Mouse (Mus musculus): ENCODE data around the gene Trappc3l. TPM values are rescaled to one million over a fixed set of nuclear protein-coding genes. Genes with fewer than 3 reads are reported as not detected.

Trappc3l gene
- polyA plus RNA-seq, 1 experiment from 2014 or later = not detected

- WGBS = 85% methylated on average over 5 of the region's 5 CpGs
- ATAC-seq (ENCODE audit: insufficient number of reproducible peaks, low FRiP score, low TSS enrichment, low read depth) (no peak), DNase-seq (ENCODE audit: low spot score) (no peak)
- Histone ChIP-seq H3K9ac (ENCODE audit: low read length) (no peak overlapping the region), H3K27me3 (ENCODE audit: control insufficient read depth, insufficient read depth, low read length) (no peaks in the 10 kb centered on the region), H3K36me3 (ENCODE audit: control insufficient read depth, insufficient read depth, low read length) (no peaks in the 10 kb centered on the region), H3K4me1 (ENCODE audit: control insufficient read depth, insufficient read depth, low read length) (no peaks in the 10 kb centered on the region), H3K4me2 (ENCODE audit: low read depth, severe bottlenecking) (no peak overlapping the region), H3K4me3 (ENCODE audit: low read depth, low read length) (no peak overlapping the region), H3K9me3 (ENCODE audit: control insufficient read depth, low read length) (no peaks in the 10 kb centered on the region), H3K27ac (replicated peaks; ENCODE audit: low read depth, low read length) (no peak overlapping the region)
These were observed 37.3 kb downstream of the Trappc3l start for GRCm38 (mm10) chr10:34074522-34075200.

DNA sequence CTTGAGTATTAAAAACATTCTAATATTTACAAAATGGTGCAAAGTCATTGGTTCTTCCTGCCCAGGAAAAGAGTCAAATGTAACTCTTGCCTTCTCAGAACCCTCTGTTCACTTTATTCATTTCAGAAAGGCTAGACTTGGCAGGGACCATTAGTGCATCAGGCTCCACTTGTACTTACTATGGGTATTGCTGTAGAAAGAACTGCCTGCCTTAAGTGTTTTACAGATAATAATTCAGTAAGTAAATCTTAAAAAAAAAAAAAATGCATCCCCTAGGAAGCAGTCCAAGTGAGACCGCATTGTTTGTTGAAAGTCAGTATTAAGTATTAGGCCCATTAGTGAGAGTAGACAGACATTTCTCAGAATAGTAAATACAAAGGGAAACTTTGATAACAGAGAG, 49.1 kb downstream of the Trappc3l start:
- ATAC-seq (ENCODE audit: insufficient number of reproducible peaks, low FRiP score, low TSS enrichment, low read depth) = no peak
- H3K27me3 ChIP-seq (ENCODE audit: control insufficient read depth, insufficient read depth, low read length) = no peaks in the 10 kb centered on the region
- no peak overlapping the region for H3K4me3 ChIP-seq (ENCODE audit: low read depth, low read length)
- WGBS = 95% methylated on average over 1 of the region's 1 CpGs
- no peaks in the 10 kb centered on the region for H3K36me3 ChIP-seq (ENCODE audit: control insufficient read depth, insufficient read depth, low read length)
- no peak overlapping the region for H3K9ac ChIP-seq (ENCODE audit: low read length)
- no peak overlapping the region for H3K4me2 ChIP-seq (ENCODE audit: low read depth, severe bottlenecking)
- no peak for DNase-seq (ENCODE audit: low spot score)
- no peaks in the 10 kb centered on the region for H3K9me3 ChIP-seq (ENCODE audit: control insufficient read depth, low read length)
- no peak overlapping the region for H3K27ac ChIP-seq (replicated peaks; ENCODE audit: low read depth, low read length)
- H3K4me1 ChIP-seq (ENCODE audit: control insufficient read depth, insufficient read depth, low read length) = no peaks in the 10 kb centered on the region

GRCm38 (mm10) chr10:34088515-34088914, 51.1 kb downstream of the Trappc3l start:
- DNase-seq (ENCODE audit: low spot score) (no peak), ATAC-seq (ENCODE audit: insufficient number of reproducible peaks, low FRiP score, low TSS enrichment, low read depth) (no peak)
- H3K9ac ChIP-seq (ENCODE audit: low read length) = no peak overlapping the region
- 85% methylated on average over 2 of the region's 2 CpGs for WGBS
- H3K4me3 ChIP-seq (ENCODE audit: low read depth, low read length) = no peak overlapping the region
- no peak overlapping the region for H3K4me2 ChIP-seq (ENCODE audit: low read depth, severe bottlenecking)
- H3K27me3 ChIP-seq (ENCODE audit: control insufficient read depth, insufficient read depth, low read length) = no peaks in the 10 kb centered on the region
- no peaks in the 10 kb centered on the region for H3K36me3 ChIP-seq (ENCODE audit: control insufficient read depth, insufficient read depth, low read length)
- H3K27ac ChIP-seq (replicated peaks; ENCODE audit: low read depth, low read length) = no peak overlapping the region
- no peaks in the 10 kb centered on the region for H3K4me1 ChIP-seq (ENCODE audit: control insufficient read depth, insufficient read depth, low read length)
- H3K9me3 ChIP-seq (ENCODE audit: control insufficient read depth, low read length) = no peaks in the 10 kb centered on the region

GRCm38 (mm10) chr10:34089517-34089916, 52.1 kb downstream of the Trappc3l start:
- Histone ChIP-seq H3K27me3 (ENCODE audit: control insufficient read depth, insufficient read depth, low read length) (no peaks in the 10 kb centered on the region), H3K9ac (ENCODE audit: low read length) (no peak overlapping the region), H3K4me1 (ENCODE audit: control insufficient read depth, insufficient read depth, low read length) (no peaks in the 10 kb centered on the region), H3K36me3 (ENCODE audit: control insufficient read depth, insufficient read depth, low read length) (no peaks in the 10 kb centered on the region), H3K9me3 (ENCODE audit: control insufficient read depth, low read length) (no peaks in the 10 kb centered on the region), H3K4me2 (ENCODE audit: low read depth, severe bottlenecking) (no peak overlapping the region), H3K27ac (replicated peaks; ENCODE audit: low read depth, low read length) (no peak overlapping the region), H3K4me3 (ENCODE audit: low read depth, low read length) (no peak overlapping the region)
- 58% methylated on average over 3 of the region's 3 CpGs for WGBS
- ATAC-seq (ENCODE audit: insufficient number of reproducible peaks, low FRiP score, low TSS enrichment, low read depth) (no peak), DNase-seq (ENCODE audit: low spot score) (no peak)

GRCm38 (mm10) chr10:34090481-34090880, 53.1 kb downstream of the Trappc3l start:
- WGBS = 86% methylated on average over 1 of the region's 1 CpGs
- DNase-seq (ENCODE audit: low spot score) = no peak
- ATAC-seq (ENCODE audit: insufficient number of reproducible peaks, low FRiP score, low TSS enrichment, low read depth) = no peak

GRCm38 (mm10) chr10:34091888-34092287, 54.5 kb downstream of the Trappc3l start:
- ATAC-seq (ENCODE audit: insufficient number of reproducible peaks, low FRiP score, low TSS enrichment, low read depth) (no peak), DNase-seq (ENCODE audit: low spot score) (no peak)
- Histone ChIP-seq H3K27ac (replicated peaks; ENCODE audit: low read depth, low read length) (no peak overlapping the region), H3K9me3 (ENCODE audit: control insufficient read depth, low read length) (no peaks in the 10 kb centered on the region), H3K4me1 (ENCODE audit: control insufficient read depth, insufficient read depth, low read length) (no peaks in the 10 kb centered on the region), H3K9ac (ENCODE audit: low read length) (no peak overlapping the region), H3K27me3 (ENCODE audit: control insufficient read depth, insufficient read depth, low read length) (no peaks in the 10 kb centered on the region), H3K36me3 (ENCODE audit: control insufficient read depth, insufficient read depth, low read length) (no peaks in the 10 kb centered on the region), H3K4me2 (ENCODE audit: low read depth, severe bottlenecking) (no peak overlapping the region), H3K4me3 (ENCODE audit: low read depth, low read length) (no peak overlapping the region)
- WGBS = 68% methylated on average over 5 of the region's 5 CpGs

More at GRCm38 (mm10) chr10:34090481-34090880, 53.1 kb downstream of the Trappc3l start:
- Histone ChIP-seq H3K4me3 (ENCODE audit: low read depth, low read length) (no peak overlapping the region), H3K4me1 (ENCODE audit: control insufficient read depth, insufficient read depth, low read length) (no peaks in the 10 kb centered on the region), H3K27ac (replicated peaks; ENCODE audit: low read depth, low read length) (no peak overlapping the region), H3K9ac (ENCODE audit: low read length) (no peak overlapping the region), H3K27me3 (ENCODE audit: control insufficient read depth, insufficient read depth, low read length) (no peaks in the 10 kb centered on the region), H3K9me3 (ENCODE audit: control insufficient read depth, low read length) (no peaks in the 10 kb centered on the region), H3K36me3 (ENCODE audit: control insufficient read depth, insufficient read depth, low read length) (no peaks in the 10 kb centered on the region), H3K4me2 (ENCODE audit: low read depth, severe bottlenecking) (no peak overlapping the region)

GRCm38 (mm10) chr10:34095147-34095546, 57.8 kb downstream of the Trappc3l start:
- Histone ChIP-seq H3K36me3 (ENCODE audit: control insufficient read depth, insufficient read depth, low read length) (no peaks in the 10 kb centered on the region), H3K4me3 (ENCODE audit: low read depth, low read length) (no peak overlapping the region), H3K27me3 (ENCODE audit: control insufficient read depth, insufficient read depth, low read length) (no peaks in the 10 kb centered on the region), H3K9ac (ENCODE audit: low read length) (no peak overlapping the region), H3K4me1 (ENCODE audit: control insufficient read depth, insufficient read depth, low read length) (no peaks in the 10 kb centered on the region), H3K9me3 (ENCODE audit: control insufficient read depth, low read length) (no peaks in the 10 kb centered on the region), H3K27ac (replicated peaks; ENCODE audit: low read depth, low read length) (no peak overlapping the region), H3K4me2 (ENCODE audit: low read depth, severe bottlenecking) (no peak overlapping the region)
- WGBS = 93% methylated on average over 2 of the region's 2 CpGs
- ATAC-seq (ENCODE audit: insufficient number of reproducible peaks, low FRiP score, low TSS enrichment, low read depth) = no peak
- DNase-seq (ENCODE audit: low spot score) = no peak

- H3K36me3 ChIP-seq (ENCODE audit: control insufficient read depth, insufficient read depth, low read length) = no peaks in the 10 kb centered on the region
- 71% methylated on average over 12 of the region's 12 CpGs for WGBS
- no peak overlapping the region; the same call in 1 of the 2 replicates for H3K9ac ChIP-seq (ENCODE audit: low read length)
- no peaks in the 10 kb centered on the region for H3K4me1 ChIP-seq (ENCODE audit: control insufficient read depth, insufficient read depth, low read length)
- no peak overlapping the region for H3K27ac ChIP-seq (replicated peaks; ENCODE audit: low read depth, low read length)
- no peak overlapping the region for H3K4me3 ChIP-seq (ENCODE audit: low read depth, low read length)
- H3K4me2 ChIP-seq (ENCODE audit: low read depth, severe bottlenecking) = 0 out of 2 replicates have a peak overlapping the region, but pooled peaks have one; percentile 11
- no peaks in the 10 kb centered on the region for H3K9me3 ChIP-seq (ENCODE audit: control insufficient read depth, low read length)
- no peaks in the 10 kb centered on the region for H3K27me3 ChIP-seq (ENCODE audit: control insufficient read depth, insufficient read depth, low read length)
- no peak for DNase-seq (ENCODE audit: low spot score)
- no peak for ATAC-seq (ENCODE audit: insufficient number of reproducible peaks, low FRiP score, low TSS enrichment, low read depth)
These were observed 58.6 kb downstream of the Trappc3l start for GRCm38 (mm10) chr10:34095964-34096363.

Measured in limb, embryonic 11.5 days (tissue).